ENCODE assay signal across 18 mouse cellular contexts in the genomic region with DNA sequence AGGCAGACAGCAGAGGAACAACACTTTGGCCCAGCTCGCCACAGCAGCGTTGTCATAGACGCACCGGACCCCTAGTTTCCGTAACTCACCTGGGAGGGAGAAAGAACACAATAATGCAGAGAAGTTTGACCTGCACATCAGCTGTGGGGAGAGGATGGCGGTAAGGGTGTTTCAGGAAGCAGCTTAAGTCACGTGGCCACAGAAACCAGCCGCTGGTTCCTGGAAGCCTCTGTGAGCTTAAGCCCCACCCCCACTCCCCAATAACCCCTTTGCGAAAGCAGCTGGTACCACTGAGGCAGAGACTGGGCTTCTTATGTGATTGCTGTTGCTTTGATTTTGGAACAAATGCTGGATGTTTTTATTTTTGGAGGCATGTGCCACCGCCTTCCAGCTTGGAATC. TPM values are rescaled to one million over a fixed set of nuclear protein-coding genes. Genes with fewer than 3 reads are reported as not detected.
A peak's percentile ranks its signal among the peaks of the same experiment; 100 is the strongest.
DNase-seq lines count a peak whose midpoint lies in the region; ATAC-seq and TF ChIP-seq lines count a peak whose summit lies in the region.
"Had no signal": no experiment of that assay in that cellular context is flagged by ENCODE, and none has a peak within 500 bp of the region (broad histone marks: within the 10 kb centered on the region; RNA-seq: fewer than 3 reads in every experiment).

No protein-coding gene starts in this region.

- H3K9me3 ChIP-seq in heart, embryonic 10.5 days: no peaks in the 10 kb centered on the region
- peaks cover 6% of the 10 kb centered on the region for H3K9me3 ChIP-seq in megakaryocyte, embryonic 14.5 days
- no peaks in the 10 kb centered on the region for H3K9me3 ChIP-seq in neural tube, embryonic 15.5 days (replicated peaks)
- H3K9me3 ChIP-seq: limb, embryonic 15.5 days had no signal

- peaks cover 9% of the 10 kb centered on the region; the same call in 1 of the 2 replicates for H3K4me1 ChIP-seq in heart, embryonic 10.5 days
- H3K4me1 ChIP-seq in thymus, adult 2 months (replicated peaks; ENCODE audit: control insufficient read depth, insufficient read depth, low read length): peaks cover 3% of the 10 kb centered on the region; the same call in 1 of the 2 replicates
- peaks cover 43% of the 10 kb centered on the region for H3K4me1 ChIP-seq in megakaryocyte, embryonic 14.5 days
- H3K4me1 ChIP-seq in neural tube, embryonic 15.5 days: no peaks in the 10 kb centered on the region
- H3K4me1 ChIP-seq: limb, embryonic 15.5 days had no signal

- intact Hi-C loops in heart, postnatal 25 days (cut with DNase I): no loop called here

- no peak overlapping the region for H3K9ac ChIP-seq in neural tube, embryonic 15.5 days (replicated peaks)
- H3K9ac ChIP-seq: limb, embryonic 15.5 days had no signal

- no peaks in the 10 kb centered on the region for H3K36me3 ChIP-seq in heart, embryonic 10.5 days
- H3K36me3 ChIP-seq in thymus, adult 2 months (ENCODE audit: control insufficient read depth, insufficient read depth, low read length): no peaks in the 10 kb centered on the region
- no peaks in the 10 kb centered on the region for H3K36me3 ChIP-seq in megakaryocyte, embryonic 14.5 days (replicated peaks; ENCODE audit: low read length)
- H3K36me3 ChIP-seq in neural tube, embryonic 15.5 days: no peaks in the 10 kb centered on the region
- H3K36me3 ChIP-seq: limb, embryonic 15.5 days had no signal

- H3K4me2 ChIP-seq in neural tube, embryonic 15.5 days: no peak overlapping the region
- H3K4me2 ChIP-seq: limb, embryonic 15.5 days; midbrain, embryonic 11.5 days had no signal

- H3K4me3 ChIP-seq in heart, embryonic 10.5 days: peak overlapping the region; percentile 28; the same call in 1 of the 2 replicates
- H3K4me3 ChIP-seq in thymus, adult 2 months (ENCODE audit: control insufficient read depth, insufficient read depth, low read length): no peak overlapping the region
- peak overlapping the region; percentile 70 for H3K4me3 ChIP-seq in megakaryocyte, embryonic 14.5 days (replicated peaks)
- no peak overlapping the region for H3K4me3 ChIP-seq in neural tube, embryonic 15.5 days (replicated peaks)
- H3K4me3 ChIP-seq: limb, embryonic 15.5 days had no signal

- TF ChIP-seq CTCF in thymus, adult 2 months (IDR thresholded peaks at IDR 0.05; ENCODE audit: borderline replicate concordance, control insufficient read depth, extremely low read depth, insufficient read depth, low read length, poor library complexity): no peak

- no peak for DNase-seq in heart, embryonic 10.5 days (ENCODE audit: low spot score)
- no peak for DNase-seq in heart, postnatal 25 days (ENCODE audit: low spot score)
- DNase-seq in thymus, adult 2 months: peak; percentile 4
- no peak for DNase-seq in thymus, adult 18-20 months
- DNase-seq in ZHBTc4 (ENCODE audit: low read depth, low spot score): peak; percentile 72
- no peak for DNase-seq in layer of hippocampus, adult 9-10 months (ENCODE audit: low spot score)
- DNase-seq: B cell, adult 2 months; cerebellum, postnatal 14 days; lung, postnatal 14 days; retina, postnatal 1 day had no signal

- H3K27ac ChIP-seq in heart, embryonic 10.5 days: 0 out of 2 replicates have a peak overlapping the region, but pooled peaks have one; percentile 52
- H3K27ac ChIP-seq in thymus, adult 2 months (ENCODE audit: control insufficient read depth, insufficient read depth, low read length): no peak overlapping the region
- no peak overlapping the region for H3K27ac ChIP-seq in neural tube, embryonic 15.5 days (replicated peaks)
- H3K27ac ChIP-seq: limb, embryonic 15.5 days had no signal

- no peak for TF ChIP-seq POLR2A in thymus, adult 2 months (IDR thresholded peaks at IDR 0.05; ENCODE audit: control insufficient read depth, extremely low read depth, insufficient read depth, low read length, poor library complexity)

- ATAC-seq in neural tube, embryonic 15.5 days (ENCODE audit: low FRiP score): no peak
- ATAC-seq: forebrain, embryonic 16.5 days; intestine, embryonic 16.5 days had no signal

- WGBS in heart, embryonic 10.5 days: 67% methylated on average over 10 of the region's 10 CpGs
- 64% methylated on average over 10 of the region's 10 CpGs for WGBS in thymus, adult 2 months
- WGBS in neural tube, embryonic 15.5 days: 80% methylated on average over 10 of the region's 10 CpGs

- no peaks in the 10 kb centered on the region for H3K27me3 ChIP-seq in heart, embryonic 10.5 days (ENCODE audit: insufficient read depth, poor library complexity, severe bottlenecking)
- H3K27me3 ChIP-seq in thymus, adult 2 months (ENCODE audit: control insufficient read depth, insufficient read depth, low read length): no peaks in the 10 kb centered on the region
- H3K27me3 ChIP-seq in megakaryocyte, embryonic 14.5 days (replicated peaks): no peaks in the 10 kb centered on the region
- no peaks in the 10 kb centered on the region for H3K27me3 ChIP-seq in neural tube, embryonic 15.5 days (replicated peaks)
- H3K27me3 ChIP-seq: limb, embryonic 15.5 days had no signal

RNA-seq across cellular contexts. Expression of gene Noxred1, which starts 13.6 kb away (rescaled TPM):
- 0.80 and 0.90 TPM in 2 replicates for polyA plus RNA-seq in heart, embryonic 10.5 days (2016; fragmentation: Nextera tagmentation; extraction: Ambion mirVana)
- under 1 TPM; 0.20 to 0.49 TPM for total RNA-seq in heart, postnatal 25 days (2021)
- polyA plus RNA-seq in thymus, adult 2 months (2012; rRNA removed): 0.54 and 0.86 TPM in 2 replicates
- polyA plus RNA-seq in megakaryocyte, embryonic 14.5 days (2012; ENCODE audit: insufficient read depth, low replicate concordance): not detected in 2 replicates
- polyA plus RNA-seq in neural tube, embryonic 15.5 days (2015; fragmentation: Nextera tagmentation; extraction: Ambion mirVana): 1.0 and 1.5 TPM in 2 replicates

RNA-seq across cellular contexts. Expression of gene Tmed8, which starts 24.7 kb away (rescaled TPM):
- 2.0 and 2.4 TPM in 2 replicates for polyA plus RNA-seq in heart, embryonic 10.5 days (2016; fragmentation: Nextera tagmentation; extraction: Ambion mirVana)
- total RNA-seq in heart, postnatal 25 days (2021): 1 to 10 TPM; 4.4 to 6.6 TPM
- 9.6 and 9.7 TPM in 2 replicates for polyA plus RNA-seq in thymus, adult 2 months (2012; rRNA removed)
- polyA plus RNA-seq in megakaryocyte, embryonic 14.5 days (2012; ENCODE audit: insufficient read depth, low replicate concordance): 0.38 TPM in 1 of 2 replicates, not detected in the other
- 4.4 and 4.6 TPM in 2 replicates for polyA plus RNA-seq in neural tube, embryonic 15.5 days (2015; fragmentation: Nextera tagmentation; extraction: Ambion mirVana)

RNA-seq across cellular contexts. Expression of gene Samd15, which starts 25.4 kb away (rescaled TPM):
- polyA plus RNA-seq in heart, embryonic 10.5 days (2016; fragmentation: Nextera tagmentation; extraction: Ambion mirVana): 2.1 and 2.3 TPM in 2 replicates
- total RNA-seq in heart, postnatal 25 days (2021): under 1 TPM; 0.21 to 0.34 TPM
- polyA plus RNA-seq in thymus, adult 2 months (2012; rRNA removed): 0.23 and 0.49 TPM in 2 replicates
- polyA plus RNA-seq in megakaryocyte, embryonic 14.5 days (2012; ENCODE audit: insufficient read depth, low replicate concordance): 0.26 TPM in 1 of 2 replicates, not detected in the other
- polyA plus RNA-seq in neural tube, embryonic 15.5 days (2015; fragmentation: Nextera tagmentation; extraction: Ambion mirVana): 2.5 TPM in 2 replicates
- total RNA-seq: gastrocnemius, adult 8-10 months had no signal
- polyA plus RNA-seq: small intestine, adult 2 months had no signal

RNA-seq across cellular contexts. Expression of gene Vipas39, which starts 41.1 kb away (rescaled TPM):
- 37.4 and 39.7 TPM in 2 replicates for polyA plus RNA-seq in heart, embryonic 10.5 days (2016; fragmentation: Nextera tagmentation; extraction: Ambion mirVana)
- 10 to 100 TPM; 21.7 to 23.1 TPM for total RNA-seq in heart, postnatal 25 days (2021)
- polyA plus RNA-seq in thymus, adult 2 months (2012; rRNA removed): 34.5 and 37.6 TPM in 2 replicates
- polyA plus RNA-seq in megakaryocyte, embryonic 14.5 days (2012; ENCODE audit: insufficient read depth, low replicate concordance): 2.2 and 3.4 TPM in 2 replicates
- polyA plus RNA-seq in neural tube, embryonic 15.5 days (2015; fragmentation: Nextera tagmentation; extraction: Ambion mirVana): 49.3 and 51.2 TPM in 2 replicates

RNA-seq across cellular contexts. Expression of gene Ahsa1, which starts 41.3 kb away (rescaled TPM):
- polyA plus RNA-seq in heart, embryonic 10.5 days (2016; fragmentation: Nextera tagmentation; extraction: Ambion mirVana): 237 and 277 TPM in 2 replicates
- total RNA-seq in heart, postnatal 25 days (2021): 100 to 1,000 TPM; 126 to 158 TPM
- polyA plus RNA-seq in thymus, adult 2 months (2012; rRNA removed): 63.8 and 64.5 TPM in 2 replicates
- polyA plus RNA-seq in megakaryocyte, embryonic 14.5 days (2012; ENCODE audit: insufficient read depth, low replicate concordance): 21.3 and 90.4 TPM in 2 replicates
- polyA plus RNA-seq in neural tube, embryonic 15.5 days (2015; fragmentation: Nextera tagmentation; extraction: Ambion mirVana): 213 and 236 TPM in 2 replicates

Comparison
In these comparisons a context has a peak if more than half of its experiments do, and no peak if none do; other contexts are left out.
1. DNase-seq: peak in thymus, adult 2 months (single experiment) and ZHBTc4 (single experiment); none in heart, embryonic 10.5 days (single experiment), heart, postnatal 25 days (single experiment), thymus, adult 18-20 months (0 of 2) and layer of hippocampus, adult 9-10 months (single experiment).
2. H3K4me3 ChIP-seq: peak in heart, embryonic 10.5 days (single experiment) and megakaryocyte, embryonic 14.5 days (single experiment); none in thymus, adult 2 months (single experiment) and neural tube, embryonic 15.5 days (single experiment).